Mouse (Mus musculus) testis, adult 2 months (tissue): ENCODE data around the gene Trappc10. TPM values are rescaled to one million over a fixed set of nuclear protein-coding genes. Genes with fewer than 3 reads are reported as not detected.
A peak's percentile ranks its signal among the peaks of the same experiment; 100 is the strongest.

Experiments used
- H3K27ac ChIP-seq: fragments of 200-500 bp; 2 replicates; pipeline ENCODE4 v1.5.1; 2012; ENCODE audit warnings: low read depth, low read length; ENCODE audit not compliant: control insufficient read depth, insufficient read depth
- H3K27me3 ChIP-seq: fragments of 200-500 bp; 2 replicates; pipeline ENCODE4 v1.6.1; 2012; ENCODE audit warnings: mild to moderate bottlenecking, low read length, moderate library complexity; ENCODE audit not compliant: control insufficient read depth, insufficient read depth
- H3K36me3 ChIP-seq: fragments of 200-500 bp; 2 replicates; pipeline ENCODE4 v1.6.1; 2012; ENCODE audit warnings: mild to moderate bottlenecking, low read length; ENCODE audit not compliant: control insufficient read depth, insufficient read depth
- H3K4me1 ChIP-seq: fragments of 200-500 bp; 2 replicates; pipeline ENCODE4 v1.6.1; 2012; ENCODE audit warnings: low read length; ENCODE audit not compliant: control insufficient read depth, insufficient read depth
- H3K4me3 ChIP-seq: fragments of 200-500 bp; 2 replicates; pipeline ENCODE4 v1.5.1; 2012; ENCODE audit warnings: low read depth, mild to moderate bottlenecking, low read length, moderate library complexity, mixed read lengths; ENCODE audit not compliant: control insufficient read depth
- CTCF ChIP-seq: fragments of 200-500 bp; IDR thresholded peaks from 2 replicates; pipeline ENCODE4 v1.5.1; 2012; ENCODE audit warnings: low read depth, mild to moderate bottlenecking, inconsistent platforms, low read length, moderate library complexity; ENCODE audit not compliant: control insufficient read depth, insufficient read depth, insufficient replicate concordance
- POLR2A ChIP-seq: fragments of 200-500 bp; IDR thresholded peaks from 2 replicates; pipeline ENCODE4 v1.6.1; 2012; ENCODE audit warnings: low read depth, mild to moderate bottlenecking, inconsistent platforms, low read length, moderate library complexity; ENCODE audit not compliant: control insufficient read depth
- polyA plus RNA-seq: library from polyadenylated mRNA; depleted of rRNA; stranded (reverse); fragments of >200 nt; gene quantifications from 2 replicates; pipeline ENCODE4 v1.2.3, GENCODE M21; 2012

The Trappc10 gene
- polyA plus RNA-seq, 1 experiment: 20.3 TPM

DNA sequence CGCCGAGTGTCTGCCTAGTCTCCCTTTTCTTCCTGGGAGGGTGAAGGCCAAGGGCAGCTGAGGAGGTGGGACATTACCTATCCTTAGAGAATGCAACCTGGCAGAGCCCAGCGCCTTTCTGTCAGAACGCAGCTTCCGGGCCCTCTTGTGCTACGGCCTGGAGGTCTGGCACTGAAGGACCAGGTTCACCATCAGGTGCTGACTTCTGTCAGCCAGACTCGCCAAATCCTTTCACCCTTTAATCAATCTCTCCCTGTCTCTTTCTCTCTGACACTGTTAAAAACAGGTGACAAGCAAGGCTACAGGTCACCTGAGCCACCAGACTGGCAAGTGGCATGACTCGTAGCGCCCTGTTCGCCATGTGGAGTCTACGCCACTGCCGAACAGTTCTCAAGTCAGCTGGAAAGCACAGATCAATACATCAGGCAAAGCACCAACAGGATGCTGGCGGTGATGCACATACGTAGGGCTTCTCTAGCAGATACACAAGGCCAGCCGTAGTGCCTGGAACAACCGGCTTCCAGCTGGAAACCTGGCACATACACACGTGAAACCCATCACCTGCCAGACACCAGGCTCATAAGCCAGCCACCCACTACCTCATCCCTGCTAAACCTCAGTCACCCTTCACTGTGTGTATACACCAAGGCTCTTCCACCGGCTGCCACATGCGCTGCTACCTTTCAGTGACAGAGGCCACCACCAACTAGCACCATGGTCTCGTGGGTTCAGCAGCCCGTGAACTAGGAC, 79.0 kb downstream of the Trappc10 start:
- Histone ChIP-seq H3K4me3 (peak overlapping the region; percentile 71), H3K27ac (no peak overlapping the region), H3K27me3 (no peaks in the 10 kb centered on the region), H3K4me1 (peaks cover 6% of the 10 kb centered on the region), H3K36me3 (no peaks in the 10 kb centered on the region)
- 0 out of 2 replicates have a peak, but pooled peaks have one; percentile 2 for TF ChIP-seq CTCF
- TF ChIP-seq POLR2A: no peak

DNA sequence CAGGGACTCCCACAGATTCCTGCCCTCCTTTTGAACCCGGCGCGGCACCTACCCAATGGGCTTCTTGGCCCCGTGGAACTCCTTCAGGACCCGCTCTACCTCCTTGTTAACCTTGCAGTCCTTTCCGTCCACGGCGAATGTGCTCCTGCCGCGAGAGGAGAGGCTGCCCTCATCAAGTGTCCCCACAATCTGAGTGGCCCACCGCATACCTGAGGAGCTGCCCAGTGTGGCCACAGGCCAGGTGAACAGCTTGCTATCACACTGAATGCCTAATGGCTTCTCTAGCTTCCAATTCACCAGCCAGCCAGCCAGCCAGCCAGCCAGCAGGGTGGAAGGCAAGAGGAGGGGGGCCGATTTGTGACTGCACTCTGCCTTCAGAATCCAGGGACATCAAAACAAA, 79.7 kb downstream of the Trappc10 start:
- no peak overlapping the region for H3K27ac ChIP-seq
- no peak for TF ChIP-seq POLR2A
- TF ChIP-seq CTCF: no peak

DNA sequence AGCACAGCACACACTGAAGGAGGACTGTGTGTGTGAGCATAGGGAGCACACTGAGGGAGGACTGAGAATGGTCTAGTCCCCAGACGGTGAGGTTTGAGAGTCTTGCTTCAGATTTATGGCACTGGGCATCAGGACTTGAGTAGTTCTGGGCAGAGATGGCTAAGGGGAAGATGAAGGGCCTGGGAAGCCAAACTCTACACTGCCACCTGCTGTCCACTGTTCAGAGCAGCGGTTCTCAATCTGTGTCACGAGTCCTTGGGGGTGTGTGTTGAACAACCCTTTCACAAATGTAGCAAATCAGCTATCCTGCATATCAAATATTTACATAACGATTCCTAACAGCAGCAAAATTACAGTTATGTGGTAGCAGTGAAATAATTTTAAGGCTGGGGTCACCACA, 80.5 kb downstream of the Trappc10 start:
- no peaks in the 10 kb centered on the region for H3K36me3 ChIP-seq

More for the DNA sequence above, 79.7 kb downstream of the Trappc10 start:
- no peak overlapping the region for H3K4me3 ChIP-seq
- no peaks in the 10 kb centered on the region for H3K27me3 ChIP-seq
- peaks cover 7% of the 10 kb centered on the region for H3K4me1 ChIP-seq
- H3K36me3 ChIP-seq: no peaks in the 10 kb centered on the region

DNA sequence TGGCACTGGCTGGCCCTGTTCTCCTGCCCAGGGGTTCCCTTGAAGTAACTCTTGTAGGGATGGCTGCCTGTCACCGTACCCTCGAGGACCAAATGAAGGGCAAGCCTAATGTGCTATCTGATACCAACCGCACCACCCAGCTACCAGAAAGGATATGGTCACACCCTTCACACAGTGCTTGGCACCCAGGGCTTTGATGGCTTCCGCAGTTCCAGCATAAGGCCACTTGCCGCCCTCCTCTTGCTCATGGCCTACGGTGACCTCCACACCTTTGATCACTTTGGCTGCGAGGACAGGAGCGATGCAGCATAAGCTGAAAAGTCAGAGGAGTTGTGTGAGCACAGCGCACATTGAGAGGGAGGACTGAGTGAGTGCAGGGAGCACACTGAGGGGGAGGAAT, 81.2 kb downstream of the Trappc10 start:
- Histone ChIP-seq H3K36me3 (no peaks in the 10 kb centered on the region), H3K27me3 (no peaks in the 10 kb centered on the region), H3K27ac (no peak overlapping the region), H3K4me1 (peaks cover 4% of the 10 kb centered on the region; the same call in 1 of the 2 replicates), H3K4me3 (no peak overlapping the region)
- TF ChIP-seq POLR2A (no peak), CTCF (no peak)

More for the DNA sequence above, 80.5 kb downstream of the Trappc10 start:
- Histone ChIP-seq H3K4me1 (peaks cover 8% of the 10 kb centered on the region), H3K4me3 (no peak overlapping the region), H3K27me3 (no peaks in the 10 kb centered on the region), H3K27ac (no peak overlapping the region)
- no peak for TF ChIP-seq POLR2A
- TF ChIP-seq CTCF: peak; percentile 47; the same call in 1 of the 2 replicates

DNA sequence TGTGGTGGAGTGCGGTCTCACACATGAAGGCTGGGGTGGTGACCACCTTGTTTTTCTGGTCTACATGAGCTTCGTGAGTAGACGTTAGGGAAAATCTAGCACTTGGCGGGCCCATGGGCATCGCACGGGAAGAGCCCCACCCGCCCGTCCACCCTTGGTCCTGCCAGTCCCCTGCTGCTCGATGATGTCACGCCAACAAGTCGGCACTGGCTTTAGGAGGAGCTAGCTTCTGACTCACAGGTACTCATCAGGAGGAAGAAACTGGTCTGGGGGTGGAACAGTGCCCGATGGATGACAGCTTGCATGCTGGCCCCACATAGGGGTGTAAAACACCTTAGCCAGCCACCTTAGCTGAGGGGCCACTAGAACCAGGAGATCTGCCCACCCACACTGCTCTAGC, 81.8 kb downstream of the Trappc10 start:
- H3K4me3 ChIP-seq: no peak overlapping the region

DNA sequence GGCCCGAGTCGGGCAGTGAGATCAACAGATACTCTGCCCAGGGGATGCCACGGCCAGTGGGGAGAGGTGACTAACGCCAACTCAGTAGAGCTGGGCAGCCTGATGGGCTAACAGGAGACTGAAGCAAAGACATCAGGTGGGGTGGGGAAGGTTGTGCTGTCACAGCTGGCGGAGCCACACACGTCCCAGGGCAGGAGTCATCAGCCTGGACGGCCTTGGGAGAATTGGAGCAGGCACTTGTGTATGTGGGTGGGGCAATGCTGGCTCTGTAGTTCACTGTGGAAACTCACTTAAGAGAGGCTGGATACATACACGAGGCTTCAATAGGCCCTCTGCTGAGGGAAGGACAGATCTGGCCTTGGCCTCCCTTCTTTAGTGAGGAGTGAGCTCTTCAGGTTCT, 83.3 kb downstream of the Trappc10 start:
- H3K4me3 ChIP-seq: no peak overlapping the region
- peaks cover 4% of the 10 kb centered on the region; the same call in 1 of the 2 replicates for H3K4me1 ChIP-seq
- H3K27ac ChIP-seq: no peak overlapping the region
- H3K27me3 ChIP-seq: no peaks in the 10 kb centered on the region
- TF ChIP-seq POLR2A (no peak), CTCF (no peak)
- H3K36me3 ChIP-seq: no peaks in the 10 kb centered on the region

More for the DNA sequence above, 81.8 kb downstream of the Trappc10 start:
- no peaks in the 10 kb centered on the region for H3K27me3 ChIP-seq
- H3K4me1 ChIP-seq: peaks cover 4% of the 10 kb centered on the region; the same call in 1 of the 2 replicates
- TF ChIP-seq POLR2A: no peak
- TF ChIP-seq CTCF: no peak
- H3K36me3 ChIP-seq: no peaks in the 10 kb centered on the region
- H3K27ac ChIP-seq: no peak overlapping the region

DNA sequence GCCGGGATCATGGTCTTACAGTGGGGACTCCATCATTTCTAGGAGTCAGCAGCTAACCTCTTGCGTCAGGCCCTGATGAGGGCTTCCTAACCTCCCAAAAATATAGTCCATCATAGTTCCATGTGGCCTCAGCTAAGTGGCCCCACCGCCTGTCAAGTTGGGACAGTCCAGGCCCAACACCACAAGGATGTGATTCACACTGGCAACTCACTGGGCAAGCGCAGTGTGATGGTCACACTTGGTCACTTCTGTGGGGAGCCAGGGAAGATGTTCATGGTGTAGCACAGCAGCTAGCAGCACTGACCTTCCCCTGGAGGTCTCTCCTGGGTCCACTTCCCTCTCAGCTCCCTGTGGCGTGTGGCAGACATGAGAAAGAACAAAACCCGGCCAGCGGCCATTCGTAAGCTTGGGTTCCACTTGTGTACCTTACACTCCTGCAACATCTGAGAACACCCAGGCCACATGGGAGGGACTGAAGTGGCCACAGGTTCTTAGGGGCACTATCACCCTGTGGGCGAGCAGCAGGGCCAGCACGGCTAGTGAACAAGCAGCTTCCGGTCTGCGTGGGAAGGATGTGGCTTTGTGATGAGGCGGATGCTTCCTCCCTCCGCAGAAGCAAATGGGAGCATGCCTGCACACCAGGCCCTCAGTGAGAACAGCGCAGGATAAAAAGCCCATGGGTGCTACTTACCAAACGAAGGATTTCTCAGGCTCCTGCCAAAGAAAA, 83.9 kb downstream of the Trappc10 start:
- Histone ChIP-seq H3K27ac (no peak overlapping the region), H3K4me1 (peaks cover 4% of the 10 kb centered on the region; the same call in 1 of the 2 replicates), H3K27me3 (no peaks in the 10 kb centered on the region), H3K36me3 (no peaks in the 10 kb centered on the region), H3K4me3 (no peak overlapping the region)
- TF ChIP-seq POLR2A: no peak

DNA sequence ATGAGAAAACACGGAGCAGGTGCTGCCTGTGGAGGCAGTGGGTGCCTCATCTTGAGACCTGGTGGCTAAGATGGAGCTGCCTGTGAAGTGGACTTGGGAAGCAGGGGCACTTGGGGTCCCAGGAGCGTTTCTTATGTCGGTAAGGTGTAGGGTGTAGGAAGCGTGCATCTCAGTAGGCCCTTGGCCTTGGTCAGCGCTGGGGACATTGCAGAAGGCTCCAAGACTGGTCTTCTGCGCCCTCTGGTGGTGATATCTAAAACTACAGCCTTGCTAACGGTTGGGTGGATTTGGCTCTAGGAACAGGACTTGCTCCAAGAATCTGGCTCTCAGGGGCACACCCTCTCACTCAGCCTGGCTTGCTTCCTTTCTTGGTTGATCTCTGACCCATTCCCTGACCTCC, 84.5 kb downstream of the Trappc10 start:
- Histone ChIP-seq H3K4me3 (no peak overlapping the region), H3K27ac (no peak overlapping the region), H3K4me1 (peaks cover 4% of the 10 kb centered on the region; the same call in 1 of the 2 replicates), H3K27me3 (no peaks in the 10 kb centered on the region), H3K36me3 (no peaks in the 10 kb centered on the region)
- no peak for TF ChIP-seq POLR2A
- TF ChIP-seq CTCF: peak; percentile 90
